Mouse (Mus musculus): Measurements from ENCODE around the gene Frem2. TPM values are rescaled to one million over a fixed set of nuclear protein-coding genes. Genes with fewer than 3 reads are reported as not detected.

The Frem2 gene
- 1 to 10 TPM; 1.5 to 1.6 TPM for total RNA-seq (2021)
- long read RNA-seq, experiment 1, result 0 reads
- long read RNA-seq, experiment 2, result 0 reads

DNA sequence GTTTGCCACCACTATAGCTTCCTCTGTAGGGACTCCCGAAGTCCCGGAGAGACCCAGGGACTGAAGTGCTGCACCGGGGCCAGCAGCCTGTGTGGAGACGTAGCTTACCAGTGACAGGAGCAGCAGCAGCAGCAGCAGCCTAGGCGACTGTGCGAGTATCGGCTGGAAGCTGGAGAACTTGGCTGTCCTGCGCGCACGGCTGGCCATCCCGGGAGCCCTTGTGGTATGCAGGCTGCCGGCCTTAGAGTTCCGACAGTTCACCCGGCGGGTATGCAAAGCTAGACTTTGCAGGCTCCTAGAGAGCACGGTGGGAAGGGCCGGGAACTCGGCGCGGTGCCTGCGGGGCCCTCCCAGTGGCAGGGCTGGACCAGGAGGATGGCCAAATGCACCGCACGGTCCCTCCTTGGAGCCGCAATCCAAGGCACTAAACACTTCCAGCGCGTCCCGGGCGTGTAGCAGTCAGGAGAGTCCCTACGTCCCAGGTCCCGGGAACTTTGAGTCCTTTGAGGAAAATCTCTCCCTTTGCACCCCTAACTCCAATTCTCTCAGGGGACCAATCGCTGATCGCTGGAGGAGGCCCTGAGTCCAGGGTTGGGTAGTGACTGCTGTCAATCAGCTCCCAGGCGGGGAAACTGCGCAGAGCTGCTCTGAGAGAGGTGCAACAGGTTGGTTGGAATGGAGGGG lies at the start of gene Frem2:
Gene Frem2 (minus strand): TSS at position 478 of the 684 bp plus-strand sequence.
- peak; percentile 78 to 80 for DNase-seq

- no peak for DNase-seq
These were observed 48.9 kb upstream of the Frem2 start for GRCm38 (mm10) chr3:53705992-53706495.

GRCm38 (mm10) chr3:53703126-53703505 lies 46.0 kb upstream of the Frem2 start:
- no peak for DNase-seq

GRCm38 (mm10) chr3:53702421-53703125 lies 45.4 kb upstream of the Frem2 start:
- DNase-seq, result no peak

- DNase-seq, result no peak
These were observed 44.8 kb upstream of the Frem2 start for GRCm38 (mm10) chr3:53701940-53702339.

DNA sequence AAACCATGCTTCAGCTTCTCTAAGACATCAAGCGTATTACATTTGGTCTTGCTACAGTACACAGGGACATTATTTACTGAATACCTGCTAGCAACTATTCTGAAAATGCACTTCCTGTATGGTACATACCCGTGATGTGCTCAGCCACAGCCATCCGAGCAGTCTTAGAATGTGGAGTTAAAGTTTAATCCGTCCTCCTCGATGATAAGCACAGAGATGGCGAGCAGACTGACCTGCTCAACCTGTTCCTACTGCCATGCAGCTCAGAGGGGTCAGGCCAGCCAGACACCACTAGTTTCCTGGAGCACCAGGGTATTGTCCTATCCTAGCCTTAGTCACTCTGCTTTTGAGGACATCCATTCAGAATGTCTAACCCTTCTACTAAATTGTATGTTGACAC lies 30.6 kb upstream of the Frem2 start:
- no peak for DNase-seq

DNA sequence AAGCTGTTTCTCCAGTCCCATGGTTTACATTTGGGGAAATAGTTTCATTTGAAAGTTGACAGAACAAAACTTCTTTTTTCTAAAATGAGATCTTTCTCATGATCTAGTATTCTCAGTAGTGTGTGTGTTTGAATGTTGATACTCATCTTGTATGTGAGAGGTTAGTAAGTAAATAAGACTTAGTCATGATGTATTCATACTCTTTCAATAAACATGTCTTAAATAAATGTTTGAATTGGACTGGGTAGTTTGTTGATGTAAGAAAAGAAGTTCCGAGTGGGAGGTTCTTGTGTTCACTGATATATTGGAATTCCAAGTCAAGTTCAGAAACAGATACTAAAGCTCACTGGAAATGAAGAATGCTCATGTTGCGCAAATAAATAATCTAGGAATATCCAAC lies 25.1 kb upstream of the Frem2 start:
- no peak for DNase-seq

GRCm38 (mm10) chr3:53680816-53681215 lies 23.7 kb upstream of the Frem2 start:
- no peak for DNase-seq

GRCm38 (mm10) chr3:53674225-53674624 lies 17.1 kb upstream of the Frem2 start:
- DNase-seq, result no peak

- DNase-seq, result no peak
These were observed 12.6 kb upstream of the Frem2 start for GRCm38 (mm10) chr3:53669736-53670135.

DNA sequence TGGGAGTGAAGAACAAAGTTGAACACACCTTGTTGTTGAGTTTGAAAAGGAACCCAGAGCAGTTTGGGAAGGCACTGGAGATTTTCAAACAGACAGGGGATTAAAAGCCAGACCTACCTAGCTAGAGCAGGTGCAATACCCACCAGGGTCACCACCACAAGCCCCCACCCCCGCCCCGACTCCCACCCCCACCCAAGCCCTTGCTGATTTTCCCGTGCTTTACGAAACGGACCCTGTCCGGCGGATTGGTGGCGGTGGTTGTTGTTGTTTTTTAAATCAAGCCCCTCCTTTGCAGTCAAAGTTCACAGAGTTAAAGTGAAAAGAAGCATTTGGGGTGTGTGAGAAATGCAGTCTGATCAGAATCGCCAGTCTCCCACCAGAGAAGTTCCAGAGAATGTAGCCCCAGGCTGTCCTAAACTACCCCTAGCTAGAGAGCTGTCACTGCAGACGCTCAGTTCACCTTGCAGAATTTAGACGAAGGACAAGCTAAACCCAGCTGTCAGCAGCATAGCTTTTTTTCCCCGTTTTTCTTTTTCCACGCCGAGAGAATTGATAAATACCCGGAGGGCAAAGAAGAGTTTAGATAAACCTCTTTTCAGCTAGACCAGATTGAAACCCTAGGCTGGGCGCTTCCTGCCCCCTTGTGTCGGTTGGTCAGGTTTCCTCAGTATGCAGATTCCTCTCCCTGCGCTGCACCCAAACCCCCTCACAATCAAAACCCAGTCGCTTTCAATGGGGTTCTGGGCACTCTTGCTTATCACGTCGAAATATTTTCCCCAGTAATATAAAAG lies 784 bp upstream of the Frem2 start:
- peak; percentile 19 to 60 for DNase-seq

- no peak for DNase-seq
These were observed 752 bp downstream of the Frem2 start for GRCm38 (mm10) chr3:53656328-53656877.

GRCm38 (mm10) chr3:53655343-53655742 lies 1.8 kb downstream of the Frem2 start:
- no peak for DNase-seq

DNA sequence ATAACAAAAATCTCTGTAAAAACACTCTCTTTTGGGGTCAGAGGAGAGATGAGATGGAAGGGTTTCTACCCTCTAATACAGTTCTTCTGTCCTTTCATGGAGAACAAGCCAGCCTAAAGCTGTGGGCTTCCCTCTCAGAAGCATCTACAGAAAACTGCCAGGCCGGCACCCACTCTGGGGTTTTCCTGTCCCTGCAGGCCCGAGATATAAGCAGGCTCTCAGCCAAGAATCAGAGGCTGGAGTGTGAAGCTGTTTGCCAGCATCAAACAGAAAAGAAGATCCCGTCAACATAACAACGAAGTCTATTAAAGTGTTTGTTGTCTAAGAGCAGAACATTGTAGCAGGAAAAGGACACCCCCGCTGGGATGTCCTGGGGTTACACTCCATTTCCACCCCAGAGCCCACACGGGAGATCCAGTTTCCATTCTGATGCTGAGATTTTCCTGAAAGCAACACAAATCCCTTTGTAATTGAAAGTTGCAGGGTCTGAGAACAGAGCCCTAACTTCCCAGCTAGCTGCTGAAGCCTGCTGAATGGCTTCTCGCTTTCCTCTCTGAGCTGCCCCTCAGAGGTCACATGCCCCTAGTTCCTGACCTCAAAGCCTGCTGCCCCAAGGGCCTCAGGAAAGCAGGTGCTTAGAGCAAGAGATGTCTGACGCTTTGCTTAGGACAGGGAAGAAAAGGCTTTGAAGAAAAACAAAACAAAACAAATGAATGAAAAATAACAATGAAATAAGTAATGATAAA lies 7.0 kb downstream of the Frem2 start:
- peak; percentile 28 to 33 for DNase-seq

- no peak for DNase-seq
These were observed 7.7 kb downstream of the Frem2 start for GRCm38 (mm10) chr3:53649425-53649824.

GRCm38 (mm10) chr3:53648902-53649301 lies 8.3 kb downstream of the Frem2 start:
- no peak for DNase-seq

- peak; percentile 74 to 75 for DNase-seq
These were observed 21.2 kb downstream of the Frem2 start for GRCm38 (mm10) chr3:53635948-53636347.

DNA sequence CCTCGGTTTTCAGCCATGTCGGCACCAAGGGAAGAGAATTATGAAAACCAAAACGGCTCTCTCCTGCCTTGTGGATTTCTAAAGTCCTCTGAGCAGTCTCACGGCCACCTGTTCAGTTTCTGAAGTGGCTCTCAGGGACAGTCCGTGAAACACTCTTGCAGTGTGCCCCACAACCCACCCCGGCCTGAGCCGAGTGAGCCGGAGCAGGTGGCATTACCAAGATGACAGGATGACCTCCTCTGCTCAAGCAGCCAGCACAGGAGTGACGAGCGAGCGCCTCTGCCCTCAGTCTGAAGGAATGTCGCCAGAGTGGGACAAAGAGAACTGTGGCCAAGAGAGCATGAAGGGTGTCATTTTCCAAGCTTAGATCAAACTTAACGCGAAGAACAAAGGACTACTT lies 26.0 kb downstream of the Frem2 start:
- peak; percentile 17 to 28 for DNase-seq

DNA sequence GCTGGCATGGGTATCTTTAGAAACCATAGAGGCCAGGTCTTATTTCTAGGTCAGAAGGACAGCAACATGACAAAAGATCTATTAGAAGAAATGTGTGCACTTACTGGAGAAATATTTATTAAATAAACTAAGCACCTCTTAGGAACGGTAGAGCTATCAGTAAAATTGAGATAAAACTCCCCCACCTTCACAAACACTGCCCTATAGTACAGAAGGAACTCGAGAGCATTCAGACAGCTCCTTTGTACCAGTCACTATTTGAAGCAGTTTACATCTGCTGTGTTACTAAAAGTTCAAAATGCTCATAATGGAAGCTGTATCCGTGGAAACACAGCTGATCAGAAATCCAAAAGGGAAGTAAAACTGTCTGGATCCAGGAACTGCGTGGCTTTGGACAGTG lies 26.5 kb downstream of the Frem2 start:
- DNase-seq, result no peak

DNA sequence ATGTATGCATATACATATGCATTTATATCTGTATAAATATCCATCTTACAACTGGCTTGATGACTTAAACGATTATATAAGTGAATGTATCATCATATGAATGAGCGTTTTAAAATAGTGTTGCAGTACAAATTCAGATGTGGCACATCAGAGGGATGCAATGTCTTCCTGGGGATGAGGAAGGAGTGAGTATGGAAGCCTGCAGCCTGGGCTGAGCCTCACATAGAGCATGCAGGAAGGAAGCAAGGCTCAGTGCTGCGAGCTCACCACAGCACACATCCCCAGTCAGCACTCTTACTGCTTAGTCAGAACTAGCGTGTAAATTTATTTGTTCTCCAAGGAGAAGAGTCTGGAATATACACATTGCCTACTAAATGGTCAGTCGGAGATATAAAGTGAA lies 27.2 kb downstream of the Frem2 start:
- no peak for DNase-seq

GRCm38 (mm10) chr3:53623222-53623621 lies 33.9 kb downstream of the Frem2 start:
- no peak for DNase-seq

DNA sequence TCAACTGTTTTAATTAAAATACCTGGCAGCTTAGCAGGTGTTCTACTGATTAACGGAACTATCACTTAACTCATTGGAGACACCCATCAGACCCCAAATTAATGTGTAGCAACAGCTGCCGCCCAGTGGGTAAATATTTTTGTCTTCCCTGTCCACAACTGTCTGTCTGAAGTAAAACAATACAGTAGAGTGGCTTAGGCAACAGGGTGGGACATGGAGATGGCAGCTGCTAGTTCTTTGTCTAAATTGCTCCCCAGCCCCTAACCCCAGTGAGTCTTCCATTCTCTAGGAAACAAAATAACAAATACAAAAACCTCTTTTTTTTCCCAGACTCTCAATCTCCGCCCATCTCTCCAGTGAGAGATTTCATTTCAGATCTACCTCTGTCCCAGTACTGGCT lies 36.2 kb downstream of the Frem2 start:
- no peak for DNase-seq

Data from heart, adult 18-20 months (tissue).